Mouse (Mus musculus) large intestine, adult 2 months (tissue): ENCODE results near the gene Sppl2b. TPM values are rescaled to one million over a fixed set of nuclear protein-coding genes. Genes with fewer than 3 reads are reported as not detected.

Source experiments
- DNase-seq: peaks from one replicate; pipeline ENCODE4 v3.0.0-alpha.2; 2012; ENCODE audit warnings: low read depth, low spot score
- WGBS: fragments of 180-500 bp; shearing (Covaris S2); methylation state at CpG from one replicate; pipeline ENCODE4 v1.1.7; 2018; 5-methylcytosine and 5-hydroxymethylcytosine counted together
- polyA plus RNA-seq: library from polyadenylated mRNA; depleted of rRNA; stranded (reverse); fragments of >200 nt; gene quantifications from 2 replicates; pipeline ENCODE4 v1.2.3, GENCODE M21; 2012; rRNA removed

The Sppl2b gene
- polyA plus RNA-seq, 1 experiment: 48.4 TPM

DNA sequence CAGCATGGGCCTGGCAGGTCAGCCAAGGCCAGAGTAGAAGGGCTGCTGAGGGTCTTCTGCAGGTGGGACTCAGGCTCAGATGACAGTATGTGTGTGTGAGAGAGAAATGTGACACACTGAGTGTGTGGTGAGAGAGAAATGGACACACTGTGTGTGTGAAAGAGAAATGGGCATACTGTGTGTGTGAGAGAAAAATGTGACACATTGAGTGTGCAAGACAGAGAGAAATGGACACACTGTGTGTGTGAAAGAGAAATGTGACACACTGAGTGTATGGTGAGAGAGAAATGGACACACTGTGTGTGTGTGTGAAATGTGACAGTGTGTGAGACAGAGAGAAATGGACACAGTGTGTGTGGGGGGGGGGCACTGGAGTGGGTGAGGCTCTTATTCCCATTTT is 56.8 kb downstream of the Sppl2b start:
- no peak for DNase-seq

DNA sequence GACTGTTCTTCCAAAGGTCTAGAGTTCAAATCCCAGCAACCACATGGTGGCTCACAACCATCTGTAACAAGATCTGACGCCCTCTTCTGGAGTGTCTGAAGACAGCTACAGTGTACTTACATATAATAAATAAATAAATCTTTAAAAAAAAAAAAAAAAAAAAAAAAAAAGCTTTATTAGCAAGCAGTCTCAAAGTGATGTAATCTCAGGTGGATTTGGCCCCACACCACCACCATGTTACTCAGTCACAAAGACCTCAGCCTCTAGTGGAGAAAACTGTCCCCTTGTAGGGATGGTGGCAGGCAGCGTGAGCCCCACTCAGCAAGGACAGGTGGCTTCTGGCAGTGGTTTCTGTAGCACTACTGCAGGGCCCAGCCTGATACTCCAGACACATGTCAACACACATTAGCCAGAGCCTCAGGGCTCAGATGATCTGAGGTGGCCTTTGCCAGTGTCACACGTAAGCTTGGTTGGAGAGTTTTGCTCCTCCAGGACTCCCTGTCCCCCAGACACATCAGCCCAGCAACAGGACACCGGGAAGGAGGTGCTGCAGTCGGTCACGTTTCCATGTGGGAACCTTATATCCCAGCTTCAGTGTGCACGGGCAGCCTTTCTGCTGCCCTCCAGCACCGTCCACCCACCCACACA is 58.4 kb downstream of the Sppl2b start:
- DNase-seq: no peak
- 61% methylated on average over 7 of the region's 8 CpGs for WGBS

DNA sequence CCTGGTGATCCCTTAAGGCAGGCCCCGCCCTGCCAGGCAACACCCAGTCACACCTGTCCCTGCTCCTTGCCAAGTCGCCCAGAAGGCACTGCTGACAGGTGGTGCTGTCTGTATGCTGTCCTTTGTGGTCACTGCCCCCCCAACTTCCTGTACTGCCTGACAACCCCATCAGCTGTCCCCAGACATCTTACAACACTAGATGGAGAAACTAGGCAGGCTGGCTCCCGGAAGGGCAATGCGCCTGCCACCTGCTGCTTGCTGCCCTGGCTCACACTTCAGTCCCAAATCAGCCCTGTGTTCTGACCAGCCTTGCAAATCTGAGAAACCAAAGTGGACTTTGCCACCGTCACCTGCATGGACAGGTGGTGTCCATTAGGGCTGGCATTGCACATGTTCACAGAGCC is 59.2 kb downstream of the Sppl2b start:
- no peak for DNase-seq
- WGBS: 32% methylated on average over 5 of the region's 5 CpGs

DNA sequence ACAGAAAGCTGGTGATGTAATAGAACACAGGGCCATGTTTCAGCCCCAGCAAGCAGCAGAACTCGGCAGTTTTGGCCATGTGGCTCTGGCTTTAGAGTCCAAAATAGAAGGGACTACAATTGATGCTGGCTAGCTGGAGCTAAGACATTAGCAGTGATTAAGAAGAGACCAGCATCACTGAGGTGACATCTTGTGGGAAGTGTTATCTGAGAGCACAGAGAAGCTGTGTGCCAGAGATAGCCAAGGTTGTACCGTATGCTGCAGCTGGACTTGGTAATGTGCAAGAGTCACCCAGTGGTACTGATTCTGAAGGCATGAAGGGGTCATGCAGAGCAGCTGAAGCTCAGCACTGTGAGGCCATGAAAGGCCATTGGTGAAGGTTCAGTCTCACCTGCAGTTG is 60.2 kb downstream of the Sppl2b start:
- DNase-seq: no peak
- WGBS: 42% methylated on average over 2 of the region's 2 CpGs

DNA sequence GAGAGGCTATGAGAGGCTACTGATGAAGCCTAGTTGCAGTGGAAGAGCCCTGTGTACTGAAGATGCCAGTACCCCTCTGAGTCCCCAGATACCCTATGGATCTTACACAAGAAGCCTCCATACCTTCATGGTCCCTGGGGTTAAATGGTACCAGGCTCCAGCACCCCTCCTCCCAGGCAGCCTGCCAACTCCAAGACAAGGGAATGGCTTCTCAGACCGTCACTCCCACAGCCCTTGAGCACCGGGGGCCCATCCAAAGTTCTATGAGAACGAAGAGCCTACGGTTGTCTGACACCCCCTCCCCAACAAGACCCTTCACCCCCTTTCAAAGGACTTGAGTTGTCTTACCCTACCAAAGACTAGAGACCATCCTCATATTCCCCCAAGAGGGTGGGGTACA is 60.7 kb downstream of the Sppl2b start:
- WGBS: 60% methylated on average over 4 of the region's 4 CpGs

DNA sequence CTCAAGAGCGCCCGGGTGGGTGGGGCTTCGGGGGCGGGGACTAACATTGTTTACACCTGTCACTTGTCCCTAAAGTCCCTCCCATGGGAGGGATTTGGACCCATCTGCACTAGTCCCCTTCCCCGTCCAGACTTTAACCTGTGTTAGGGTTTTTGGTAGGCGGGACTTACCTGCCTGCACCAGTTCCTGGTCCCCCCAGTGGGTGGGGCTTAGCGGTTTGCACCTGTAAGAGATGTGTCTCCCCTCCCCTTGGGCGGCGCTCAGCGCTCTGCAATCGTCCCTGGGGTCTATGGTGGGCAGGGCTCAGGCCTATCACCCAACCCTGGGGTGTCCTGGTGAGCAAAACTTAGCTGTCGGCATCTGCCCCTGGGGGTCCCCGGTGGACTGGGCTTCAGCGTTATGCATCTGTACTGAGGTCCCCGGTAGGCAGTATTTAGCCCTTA is 62.3 kb downstream of the Sppl2b start:
- WGBS: under 1% methylated on average over 15 of the region's 15 CpGs
- DNase-seq: no peak

More for the DNA sequence above, 60.7 kb downstream of the Sppl2b start:
- no peak for DNase-seq

DNA sequence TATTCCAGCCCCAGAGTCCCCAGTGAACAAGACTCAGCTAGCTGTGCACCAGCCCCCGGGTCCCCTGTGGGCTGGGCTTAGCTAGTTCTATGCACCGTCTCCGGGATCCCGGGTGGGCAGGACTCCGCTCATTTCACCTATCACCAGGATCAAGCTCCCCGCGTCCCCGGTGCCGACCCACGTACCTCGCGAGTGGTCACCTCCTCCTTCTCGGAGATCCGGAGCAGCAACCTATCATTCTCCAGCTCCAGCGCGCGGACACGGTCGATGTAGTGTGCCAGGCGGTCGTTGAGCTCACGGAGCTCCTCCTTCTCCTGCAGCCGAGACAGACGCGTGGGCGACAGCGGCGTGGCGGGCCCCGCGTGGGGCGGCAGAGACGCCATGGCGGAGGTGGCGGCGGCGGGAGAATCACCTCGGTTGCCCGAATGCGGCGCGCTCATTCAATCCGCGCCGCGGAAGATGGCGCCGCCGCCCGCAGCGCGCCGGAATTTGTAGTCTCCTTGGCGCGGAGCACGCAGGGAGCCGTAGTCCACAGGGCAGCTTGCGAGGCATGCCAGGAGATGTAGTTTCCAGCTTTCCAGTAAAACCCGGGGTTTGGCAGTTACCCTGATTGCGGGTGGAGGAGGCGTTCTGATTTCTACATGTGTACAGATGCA is 62.8 kb downstream of the Sppl2b start, which contains the start of gene Lmnb2:
Gene Lmnb2, minus strand, starts transcription at position 467 of the 656 bp plus-strand sequence.
- no peak for DNase-seq
- whole genome bisulfite sequencing: under 1% methylated on average over 61 of the region's 61 CpGs

Other genes starting within 250 kb of the Sppl2b start
- gene Gm49322, start 249.3 kb upstream of the Sppl2b start, polyA plus RNA-seq: 3.5 and 3.7 TPM in 2 replicates
- 184 and 212 TPM in 2 replicates for gene Csnk1g2, start 232.4 kb upstream of the Sppl2b start, polyA plus RNA-seq
- 49.0 and 56.2 TPM in 2 replicates for gene Btbd2, start 198.2 kb upstream of the Sppl2b start, polyA plus RNA-seq
- gene Mknk2, start 177.2 kb upstream of the Sppl2b start, polyA plus RNA-seq: 112 and 121 TPM in 2 replicates
- 39.2 and 40.8 TPM in 2 replicates for gene Mob3a, start 153.3 kb upstream of the Sppl2b start, polyA plus RNA-seq
- gene Izumo4, start 153.1 kb upstream of the Sppl2b start, polyA plus RNA-seq: 22.8 and 30.0 TPM in 2 replicates
- 75.1 and 109 TPM in 2 replicates for gene Ap3d1, start 113.0 kb upstream of the Sppl2b start, polyA plus RNA-seq
- gene Dot1l, start 100.1 kb upstream of the Sppl2b start, polyA plus RNA-seq: 20.0 and 29.6 TPM in 2 replicates
- gene Sf3a2, start 57.1 kb upstream of the Sppl2b start, polyA plus RNA-seq: 26.8 and 30.3 TPM in 2 replicates
- gene Plekhj1, start 56.6 kb upstream of the Sppl2b start, polyA plus RNA-seq: 50.7 and 54.0 TPM in 2 replicates
- gene Amh, start 50.0 kb upstream of the Sppl2b start, polyA plus RNA-seq: 0.63 and 0.96 TPM in 2 replicates
- gene Jsrp1, start 41.8 kb upstream of the Sppl2b start, polyA plus RNA-seq: not detected in 2 replicates
- 980 and 1,000 TPM in 2 replicates for gene Oaz1, start 28.6 kb upstream of the Sppl2b start, polyA plus RNA-seq
- 0.04 and 0.05 TPM in 2 replicates for gene Lingo3, start 11.2 kb upstream of the Sppl2b start, polyA plus RNA-seq
- 114 and 134 TPM in 2 replicates for gene Lsm7, start 66 bp upstream of the Sppl2b start, polyA plus RNA-seq
- gene Tmprss9, start 16.6 kb downstream of the Sppl2b start, polyA plus RNA-seq: 0.21 and 0.32 TPM in 2 replicates
- gene Timm13, start 45.7 kb downstream of the Sppl2b start, polyA plus RNA-seq: 199 and 214 TPM in 2 replicates
- 26.1 and 34.1 TPM in 2 replicates for gene Lmnb2, start 63.0 kb downstream of the Sppl2b start, polyA plus RNA-seq
- gene Gadd45b, start 74.8 kb downstream of the Sppl2b start, polyA plus RNA-seq: 18.3 and 23.8 TPM in 2 replicates
- gene Gng7, start 159.7 kb downstream of the Sppl2b start, polyA plus RNA-seq: 0.83 and 1.1 TPM in 2 replicates
- 0.22 and 0.36 TPM in 2 replicates for gene Diras1, start 170.4 kb downstream of the Sppl2b start, polyA plus RNA-seq
- gene Slc39a3, start 182.2 kb downstream of the Sppl2b start, polyA plus RNA-seq: 26.3 and 26.5 TPM in 2 replicates
- 143 and 164 TPM in 2 replicates for gene Sgta, start 204.9 kb downstream of the Sppl2b start, polyA plus RNA-seq
- 31.5 and 36.1 TPM in 2 replicates for gene Thop1, start 214.8 kb downstream of the Sppl2b start, polyA plus RNA-seq
- 38.1 and 162 TPM in 2 replicates for gene Creb3l3, start 243.6 kb downstream of the Sppl2b start, polyA plus RNA-seq